Mouse (Mus musculus) liver, embryonic 14.5 days (tissue): ENCODE data around the gene Ccdc170.

ENCODE experiments used
- CTCF ChIP-seq: IDR thresholded peaks from 2 replicates; pipeline ENCODE4 v1.5.1; 2016; ENCODE audit warnings: antibody characterized with exemption, low read depth, control low read depth
- EP300 ChIP-seq: IDR thresholded peaks from 2 replicates; pipeline ENCODE4 v1.6.1; 2016; ENCODE audit warnings: antibody characterized with exemption, low read depth

DNA sequence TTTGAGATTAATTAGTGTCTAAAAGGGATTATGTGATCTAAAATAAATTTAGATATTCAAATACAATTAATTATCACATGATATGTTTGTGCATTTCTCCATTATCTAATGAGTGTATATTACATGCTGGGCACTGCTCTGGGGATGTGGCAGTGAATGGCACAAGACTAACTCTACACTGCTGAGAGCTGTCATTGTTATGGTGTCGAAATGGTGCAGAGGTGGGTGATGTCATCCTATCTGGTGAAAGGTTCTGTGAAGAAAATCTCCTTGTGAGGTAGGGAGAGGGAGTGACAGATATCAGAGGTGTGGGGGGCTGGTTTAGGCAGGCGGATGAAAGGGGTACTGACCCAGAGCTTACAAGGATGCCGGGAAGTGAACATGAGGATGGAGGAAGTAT is 37.3 kb downstream of the Ccdc170 start:
- TF ChIP-seq EP300 (no peak), CTCF (no peak)
